ENCODE assay signal across 15 mouse cellular contexts in genomic region chr2:167467214-167467613, GRCm38 (mm10).
"Had no signal": no experiment of that assay in that cellular context is flagged by ENCODE, and none has a peak within 500 bp of the region (broad histone marks: within the 10 kb centered on the region; RNA-seq: fewer than 3 reads in every experiment).

No protein-coding gene starts in this region.

- ATAC-seq: intestine, embryonic 15.5 days; midbrain, embryonic 15.5 days had no signal

- H3K9me3 ChIP-seq: intestine, embryonic 15.5 days; limb, embryonic 10.5 days; liver, embryonic 15.5 days; lung, embryonic 15.5 days; megakaryocyte, embryonic 14.5 days; midbrain, embryonic 15.5 days; neural tube, embryonic 12.5 days; stomach, embryonic 15.5 days had no signal

- H3K4me3 ChIP-seq: intestine, embryonic 15.5 days; left cerebral cortex, adult 2 months; limb, embryonic 10.5 days; liver, embryonic 15.5 days; lung, embryonic 15.5 days; megakaryocyte, embryonic 14.5 days; midbrain, embryonic 15.5 days; neural tube, embryonic 12.5 days; stomach, embryonic 15.5 days had no signal

- H3K27ac ChIP-seq: intestine, embryonic 15.5 days; left cerebral cortex, adult 2 months; limb, embryonic 10.5 days; liver, embryonic 15.5 days; lung, embryonic 15.5 days; midbrain, embryonic 15.5 days; neural tube, embryonic 12.5 days; stomach, embryonic 15.5 days had no signal

- H3K4me2 ChIP-seq: intestine, embryonic 15.5 days; liver, embryonic 15.5 days; lung, embryonic 15.5 days; midbrain, embryonic 11.5 days; midbrain, embryonic 15.5 days; neural tube, embryonic 12.5 days; stomach, embryonic 15.5 days had no signal

- H3K9ac ChIP-seq: intestine, embryonic 15.5 days; liver, embryonic 15.5 days; lung, embryonic 15.5 days; midbrain, embryonic 15.5 days; neural tube, embryonic 12.5 days; stomach, embryonic 15.5 days had no signal

- H3K27me3 ChIP-seq: intestine, embryonic 15.5 days; liver, embryonic 15.5 days; lung, embryonic 15.5 days; megakaryocyte, embryonic 14.5 days; midbrain, embryonic 15.5 days; neural tube, embryonic 12.5 days; stomach, embryonic 15.5 days had no signal

- DNase-seq: kidney, adult 18-20 months; kidney, postnatal 25 days; right cerebral cortex, postnatal 4 days; spleen, adult 18-20 months; thymus, postnatal 4 days had no signal

- H3K4me1 ChIP-seq: intestine, embryonic 15.5 days; limb, embryonic 10.5 days; liver, embryonic 15.5 days; lung, embryonic 15.5 days; midbrain, embryonic 15.5 days; neural tube, embryonic 12.5 days; stomach, embryonic 15.5 days had no signal
